10 mouse cellular contexts compared by ENCODE assay signal in genomic region chr16:17510143-17510542, GRCm38 (mm10). TPM values are rescaled to one million over a fixed set of nuclear protein-coding genes. Genes with fewer than 3 reads are reported as not detected.
A peak's percentile ranks its signal among the peaks of the same experiment; 100 is the strongest.
DNase-seq lines count a peak whose midpoint lies in the region; ATAC-seq and TF ChIP-seq lines count a peak whose summit lies in the region.
"Had no signal": no experiment of that assay in that cellular context is flagged by ENCODE, and none has a peak within 500 bp of the region (broad histone marks: within the 10 kb centered on the region; RNA-seq: fewer than 3 reads in every experiment).

No protein-coding gene starts in this region.

- TF ChIP-seq CTCF in left cerebral cortex, adult 2 months (IDR thresholded peaks at IDR 0.05): no peak
- TF ChIP-seq CTCF in embryonic fibroblast, embryonic 13.5 days (IDR thresholded peaks at IDR 0.05; ENCODE audit: borderline replicate concordance, insufficient read depth, low read length): no peak

- WGBS in intestine, embryonic 15.5 days: 97% methylated on average over 2 of the region's 2 CpGs

- H3K4me3 ChIP-seq in left cerebral cortex, adult 2 months: peak overlapping the region; percentile 60; the same call in 1 of the 2 replicates
- H3K4me3 ChIP-seq in embryonic fibroblast, embryonic 13.5 days (ENCODE audit: insufficient read depth, low read length): peak overlapping the region; percentile 79
- peak overlapping the region; percentile 58; the same call in 1 of the 2 replicates for H3K4me3 ChIP-seq in intestine, embryonic 15.5 days (replicated peaks)
- peak overlapping the region; percentile 78 for H3K4me3 ChIP-seq in myocyte

- H3K4me1 ChIP-seq in embryonic fibroblast, embryonic 13.5 days (ENCODE audit: control insufficient read depth, insufficient read depth, low read length): peaks cover 4% of the 10 kb centered on the region; the same call in 1 of the 2 replicates
- peaks cover 12% of the 10 kb centered on the region for H3K4me1 ChIP-seq in intestine, embryonic 15.5 days (replicated peaks)

- no peak for DNase-seq in left cerebral cortex, adult 2 months (ENCODE audit: extremely low spot score in 1 of 2, low spot score in 2 of 2)
- DNase-seq in left cerebral cortex, adult 11 months (ENCODE audit: low spot score): no peak
- DNase-seq in testis, postnatal 10 days (ENCODE audit: low spot score): no peak
- DNase-seq in urinary bladder, postnatal 36 days (ENCODE audit: low spot score in 2 of 2): no peak
- no peak for DNase-seq in kidney, postnatal 36 days
- DNase-seq: kidney, postnatal 10 days had no signal

- peak overlapping the region; percentile 64 for H3K4me2 ChIP-seq in intestine, embryonic 15.5 days (replicated peaks)
- peak overlapping the region; percentile 87 for H3K4me2 ChIP-seq in myocyte (ENCODE audit: low read depth)

- intact Hi-C loops in left cerebral cortex, adult 2 months (cut with DNase I): no loop called here

- TF ChIP-seq POLR2A in embryonic fibroblast, embryonic 13.5 days (IDR thresholded peaks at IDR 0.05; ENCODE audit: low read depth, low read length): no peak
- TF ChIP-seq POLR2A in myocyte (IDR thresholded peaks at IDR 0.05; ENCODE audit: insufficient read length, low read depth): no peak

- ATAC-seq in intestine, embryonic 15.5 days: no peak
- ATAC-seq: Patski had no signal

- H3K27ac ChIP-seq in left cerebral cortex, adult 2 months: no peak overlapping the region
- H3K27ac ChIP-seq in embryonic fibroblast, embryonic 13.5 days (ENCODE audit: insufficient read depth, low read length): no peak overlapping the region
- peak overlapping the region; percentile 25 for H3K27ac ChIP-seq in intestine, embryonic 15.5 days

- no peak overlapping the region for H3ac ChIP-seq in myocyte (ENCODE audit: control insufficient read depth, insufficient read length)

- H3K36me3 ChIP-seq in intestine, embryonic 15.5 days: peaks cover 19% of the 10 kb centered on the region; the same call in 1 of the 2 replicates
- H3K36me3 ChIP-seq in myocyte (ENCODE audit: control insufficient read depth, insufficient read depth): peaks cover 20% of the 10 kb centered on the region

- no peaks in the 10 kb centered on the region for H3K9me3 ChIP-seq in intestine, embryonic 15.5 days

- no peaks in the 10 kb centered on the region for H3K27me3 ChIP-seq in intestine, embryonic 15.5 days (replicated peaks)
- H3K27me3 ChIP-seq in myocyte (ENCODE audit: control insufficient read depth, insufficient read depth, insufficient read length): peaks cover 14% of the 10 kb centered on the region
- H3K27me3 ChIP-seq: Patski had no signal

- no peak overlapping the region for H3K9ac ChIP-seq in intestine, embryonic 15.5 days

- peaks cover 20% of the 10 kb centered on the region for H3K79me2 ChIP-seq in myocyte (ENCODE audit: control insufficient read depth, insufficient read depth)

TF ChIP-seq in myocyte, 11 proteins besides CTCF, POLR2A, EP300 and RAD21:
- TF ChIP-seq MYOD1 (IDR thresholded peaks at IDR 0.05; ENCODE audit: control insufficient read depth in 1 of 3, insufficient read length in 2 of 3, low read depth in 2 of 3): no peak
- TF ChIP-seq TCF12 (IDR thresholded peaks at IDR 0.05; ENCODE audit: insufficient read depth, poor library complexity, severe bottlenecking): no peak
- TF ChIP-seq MYOG (IDR thresholded peaks at IDR 0.05; ENCODE audit: control insufficient read depth in 1 of 3, insufficient read depth in 1 of 3, insufficient read length in 2 of 3, low read depth in 2 of 3): no peak
- TF ChIP-seq TCF3 (IDR thresholded peaks at IDR 0.05; ENCODE audit: insufficient read length, low read depth): no peak
- TF ChIP-seq USF1 (IDR thresholded peaks at IDR 0.05; ENCODE audit: low read depth): no peak
- TF ChIP-seq E2F4 (IDR thresholded peaks at IDR 0.05; ENCODE audit: insufficient read depth): no peak
- TF ChIP-seq REST (IDR thresholded peaks at IDR 0.05; ENCODE audit: insufficient read depth, insufficient read length): no peak
- TF ChIP-seq CEBPB (IDR thresholded peaks at IDR 0.05; ENCODE audit: insufficient read depth, poor library complexity, severe bottlenecking): no peak
- TF ChIP-seq SRF (IDR thresholded peaks at IDR 0.05; ENCODE audit: control insufficient read depth, insufficient read length, low read depth): no peak

RNA-seq across cellular contexts. Expression of gene Lztr1, which starts 1.7 kb away (rescaled TPM):
- 100 to 1,000 TPM; 182 to 193 TPM for total RNA-seq in left cerebral cortex, adult 2 months (2021)
- 97.5 and 113 TPM in 2 replicates for polyA plus RNA-seq in embryonic fibroblast, embryonic 13.5 days (2011; ENCODE audit: insufficient read length, low read depth, missing spikeins)
- 72.7 and 82.6 TPM in 2 replicates for polyA plus RNA-seq in intestine, embryonic 15.5 days (2015; fragmentation: Nextera tagmentation; extraction: Ambion mirVana)
- polyA plus RNA-seq in myocyte (2012; fragmentation: generic; extraction: Trizol): 84.7 TPM

RNA-seq across cellular contexts. Expression of gene Aifm3, which starts 20.7 kb away (rescaled TPM):
- total RNA-seq in left cerebral cortex, adult 2 months (2021): 100 to 1,000 TPM; 148 to 171 TPM
- polyA plus RNA-seq in embryonic fibroblast, embryonic 13.5 days (2011; ENCODE audit: insufficient read length, low read depth, missing spikeins): not detected in 2 replicates
- polyA plus RNA-seq in intestine, embryonic 15.5 days (2015; fragmentation: Nextera tagmentation; extraction: Ambion mirVana): 5.4 and 6.1 TPM in 2 replicates
- 0.02 TPM for polyA plus RNA-seq in myocyte (2012; fragmentation: generic; extraction: Trizol)

RNA-seq across cellular contexts. Expression of gene Thap7, which starts 20.8 kb away (rescaled TPM):
- 10 to 100 TPM; 42.3 to 43.1 TPM for total RNA-seq in left cerebral cortex, adult 2 months (2021)
- 23.8 and 27.0 TPM in 2 replicates for polyA plus RNA-seq in embryonic fibroblast, embryonic 13.5 days (2011; ENCODE audit: insufficient read length, low read depth, missing spikeins)
- polyA plus RNA-seq in intestine, embryonic 15.5 days (2015; fragmentation: Nextera tagmentation; extraction: Ambion mirVana): 52.7 and 54.0 TPM in 2 replicates
- 42.6 TPM for polyA plus RNA-seq in myocyte (2012; fragmentation: generic; extraction: Trizol)

RNA-seq across cellular contexts. Expression of gene Lrrc74b, which starts 50.9 kb away (rescaled TPM):
- 1 to 10 TPM in 1 of 2 experiments, under 1 TPM in 1; 0.68 to 1.1 TPM for total RNA-seq in left cerebral cortex, adult 2 months (2021)
- 0.25 TPM in 1 of 2 replicates, not detected in the other for polyA plus RNA-seq in embryonic fibroblast, embryonic 13.5 days (2011; ENCODE audit: insufficient read length, low read depth, missing spikeins)
- polyA plus RNA-seq in intestine, embryonic 15.5 days (2015; fragmentation: Nextera tagmentation; extraction: Ambion mirVana): 0.27 and 0.29 TPM in 2 replicates
- polyA plus RNA-seq in myocyte (2012; fragmentation: generic; extraction: Trizol): 0.08 TPM

RNA-seq across cellular contexts. Expression of gene P2rx6, which starts 51.5 kb away (rescaled TPM):
- total RNA-seq in left cerebral cortex, adult 2 months (2021): 1 to 10 TPM in 1 of 2 experiments, under 1 TPM in 1; 0.68 to 1.0 TPM
- polyA plus RNA-seq in embryonic fibroblast, embryonic 13.5 days (2011; ENCODE audit: insufficient read length, low read depth, missing spikeins): 2.2 and 3.0 TPM in 2 replicates
- polyA plus RNA-seq in intestine, embryonic 15.5 days (2015; fragmentation: Nextera tagmentation; extraction: Ambion mirVana): 0.60 and 0.80 TPM in 2 replicates
- polyA plus RNA-seq in myocyte (2012; fragmentation: generic; extraction: Trizol): 3.3 TPM
